Mouse (Mus musculus) G1E (cell line): ENCODE data around the gene Epor. TPM values are rescaled to one million over a fixed set of nuclear protein-coding genes. Genes with fewer than 3 reads are reported as not detected.

Experiments used
- ATAC-seq: 2 replicates; pipeline ENCODE4 v1.8.0; 2016; ENCODE audit warnings: mild to moderate bottlenecking; ENCODE audit not compliant: insufficient number of reproducible peaks, poor library complexity, low FRiP score, severe bottlenecking; ENCODE audit errors: extremely low read depth
- DNase-seq: peaks from one replicate; pipeline ENCODE4 v3.0.0; 2012; ENCODE audit warnings: low spot score
- H3K27me3 ChIP-seq: 2 replicates; pipeline ENCODE4 v1.6.1; 2012; ENCODE audit warnings: mild to moderate bottlenecking, low read length, inconsistent platforms; ENCODE audit not compliant: insufficient read depth
- H3K36me3 ChIP-seq: replicated peaks from 2 replicates; pipeline ENCODE3; 2012; ENCODE audit warnings: mild to moderate bottlenecking, inconsistent platforms
- H3K4me1 ChIP-seq: 2 replicates; pipeline ENCODE4 v1.6.1; 2012; ENCODE audit warnings: low read depth, low read length, inconsistent platforms, mixed read lengths; ENCODE audit not compliant: insufficient read depth
- H3K4me3 ChIP-seq: 2 replicates; pipeline ENCODE4 v1.5.1; 2012; ENCODE audit warnings: low read depth, mild to moderate bottlenecking, inconsistent platforms, low read length, moderate library complexity, mixed read lengths
- H3K9me3 ChIP-seq: replicated peaks from 2 replicates; pipeline ENCODE4 v1.6.1; 2012; ENCODE audit warnings: inconsistent platforms
- CTCF ChIP-seq: IDR thresholded peaks from 2 replicates; pipeline ENCODE4 v1.5.1; 2012; ENCODE audit warnings: low read depth, low read length, inconsistent platforms, mixed read lengths
- GATA1 ChIP-seq: IDR thresholded peaks from 2 replicates; pipeline ENCODE4 v1.6.1; 2012; ENCODE audit warnings: borderline replicate concordance, low read length, inconsistent platforms, mixed read lengths
- GATA2 ChIP-seq: IDR thresholded peaks from 2 replicates; pipeline ENCODE4 v1.6.1; 2012; ENCODE audit warnings: low read depth, low read length, inconsistent platforms, borderline replicate concordance
- POLR2AphosphoS5 ChIP-seq: IDR thresholded peaks from 2 replicates; pipeline ENCODE4 v1.6.1; 2012; ENCODE audit warnings: low read depth, low read length, inconsistent platforms; ENCODE audit not compliant: insufficient replicate concordance
- TAL1 ChIP-seq: conservative IDR thresholded peaks from 2 replicates; pipeline ENCODE4 v1.6.1; 2012; ENCODE audit warnings: low read depth, low read length, inconsistent platforms, mixed read lengths
- polyA plus RNA-seq: library from polyadenylated mRNA; stranded (reverse); fragments of >175 nt; gene quantifications from 2 replicates; pipeline ENCODE4 v1.2.3, GENCODE M21; 2012
- total RNA-seq, 2 experiments: library from RNA; stranded (forward) in 1 of 2; stranded (reverse) in 1 of 2; fragments of 200-1000 nt in 1 of 2; fragments of >200 nt in 1 of 2; fragmentation: Nextera tagmentation in 1 of 2; gene quantifications; 2 replicates each; pipeline ENCODE4 v1.2.3; 2014 to 2017

Epor gene
- total and polyA plus RNA-seq, 3 experiments: 14.4 to 135 (median 49.7) TPM

DNA sequence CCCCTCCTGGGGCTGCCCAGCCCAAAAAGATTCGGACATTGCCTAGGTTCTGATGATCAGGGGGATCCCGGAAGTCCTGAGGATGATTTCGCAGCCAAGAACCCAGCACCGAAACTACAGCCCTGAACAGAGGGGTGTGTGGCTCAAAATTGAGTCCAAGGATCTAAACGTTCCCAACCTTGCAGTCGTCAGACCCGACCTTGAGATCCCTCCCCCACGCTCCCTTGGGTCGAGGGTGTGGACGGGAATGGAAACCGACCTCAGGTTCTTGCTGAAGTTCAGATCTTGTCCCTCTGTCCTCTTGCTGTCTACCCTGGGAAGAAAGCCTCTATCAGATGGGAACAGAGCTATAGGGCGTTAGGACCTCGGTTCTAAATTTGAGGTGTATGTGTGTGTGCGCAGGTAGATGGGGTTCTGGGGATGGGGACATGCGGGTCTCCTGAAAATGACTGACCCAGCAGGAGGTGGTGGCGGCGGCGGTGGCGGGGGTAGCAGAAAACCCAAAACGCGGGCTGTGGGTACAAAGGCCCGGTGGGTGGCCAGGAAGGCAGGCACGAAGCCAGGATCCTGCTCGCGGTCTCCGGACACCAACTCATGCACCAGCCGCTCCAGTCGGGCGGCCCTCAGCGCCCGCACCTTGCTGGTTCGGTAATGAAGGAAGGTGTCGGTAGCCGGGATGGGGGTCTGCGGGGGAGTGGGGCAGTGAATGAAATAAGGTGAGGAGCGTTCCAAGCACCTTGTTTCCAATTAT is 24.5 kb upstream of the Epor start:
- no peak for DNase-seq
- no peak for ATAC-seq
- H3K9me3 ChIP-seq: no peaks in the 10 kb centered on the region
- no peaks in the 10 kb centered on the region for H3K36me3 ChIP-seq
- no peak for TF ChIP-seq GATA2
- TF ChIP-seq CTCF: no peak
- no peak for TF ChIP-seq POLR2AphosphoS5
- TF ChIP-seq TAL1: no peak
- no peak for TF ChIP-seq GATA1
- peaks cover 75% of the 10 kb centered on the region for H3K27me3 ChIP-seq
- H3K4me1 ChIP-seq: no peaks in the 10 kb centered on the region; the same call in 1 of the 2 replicates
- H3K4me3 ChIP-seq: no peak overlapping the region

- DNase-seq: no peak
- no peaks in the 10 kb centered on the region; the same call in 1 of the 2 replicates for H3K4me1 ChIP-seq
- ATAC-seq: no peak
- H3K9me3 ChIP-seq: no peaks in the 10 kb centered on the region
- H3K4me3 ChIP-seq: no peak overlapping the region
- TF ChIP-seq GATA1: no peak
- no peak for TF ChIP-seq GATA2
- no peak for TF ChIP-seq CTCF
- no peak for TF ChIP-seq TAL1
- H3K27me3 ChIP-seq: peaks cover 56% of the 10 kb centered on the region
- H3K36me3 ChIP-seq: no peaks in the 10 kb centered on the region
Observed at GRCm38 (mm10) chr9:21983911-21984310, 20.6 kb upstream of the Epor start.

DNA sequence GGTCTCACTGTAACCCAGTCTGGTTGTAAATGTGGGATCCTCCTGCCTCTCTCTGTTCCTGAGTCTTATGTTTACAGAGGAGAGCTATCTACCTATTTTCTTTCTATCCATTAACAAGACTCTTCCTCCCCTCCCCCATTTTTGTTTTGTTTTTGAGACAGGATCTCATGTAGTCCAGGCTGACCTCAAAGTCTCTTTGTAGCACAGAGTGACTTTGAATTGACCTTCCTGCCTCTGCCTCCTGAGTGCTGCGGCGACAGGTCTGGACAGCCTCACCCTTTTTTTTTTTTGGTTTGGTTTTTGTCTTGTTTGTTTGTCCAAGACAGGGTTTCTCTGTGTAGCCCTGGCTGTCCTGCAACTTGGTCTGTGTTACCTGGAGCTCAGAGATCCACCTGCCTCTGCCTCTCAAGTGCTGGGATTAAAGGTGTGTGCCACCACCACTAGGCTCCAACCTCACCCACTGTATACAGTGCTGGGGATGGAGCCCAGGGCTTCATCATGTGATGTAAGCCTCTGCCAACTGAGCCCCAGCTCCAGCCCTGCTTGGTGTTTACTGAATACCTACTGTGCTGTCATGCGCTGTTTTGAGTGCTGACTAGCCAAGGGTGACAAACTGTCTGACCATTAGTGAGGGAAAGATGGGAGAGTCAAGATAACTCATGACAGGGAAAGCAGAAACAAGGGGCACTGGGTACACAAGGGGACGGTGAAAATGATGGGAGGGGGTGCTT is 15.3 kb upstream of the Epor start:
- Histone ChIP-seq H3K9me3 (no peaks in the 10 kb centered on the region), H3K27me3 (peaks cover 29% of the 10 kb centered on the region), H3K36me3 (no peaks in the 10 kb centered on the region), H3K4me1 (no peaks in the 10 kb centered on the region; the same call in 1 of the 2 replicates), H3K4me3 (no peak overlapping the region)
- ATAC-seq (no peak), DNase-seq (no peak)
- TF ChIP-seq GATA1 (no peak), GATA2 (no peak), POLR2AphosphoS5 (no peak), CTCF (no peak), TAL1 (no peak)

- H3K27me3 ChIP-seq: peaks cover 26% of the 10 kb centered on the region
- H3K4me1 ChIP-seq: no peaks in the 10 kb centered on the region; the same call in 1 of the 2 replicates
Observed at GRCm38 (mm10) chr9:21977972-21978371, 14.7 kb upstream of the Epor start.

GRCm38 (mm10) chr9:21977331-21977730 is 14.0 kb upstream of the Epor start:
- Histone ChIP-seq H3K9me3 (no peaks in the 10 kb centered on the region), H3K36me3 (no peaks in the 10 kb centered on the region), H3K4me3 (no peak overlapping the region), H3K27me3 (peaks cover 23% of the 10 kb centered on the region; the same call in 1 of the 2 replicates), H3K4me1 (no peaks in the 10 kb centered on the region; the same call in 1 of the 2 replicates)
- ATAC-seq (no peak), DNase-seq (no peak)
- TF ChIP-seq CTCF: no peak
- TF ChIP-seq GATA2: no peak
- TF ChIP-seq POLR2AphosphoS5: no peak
- no peak for TF ChIP-seq TAL1
- no peak for TF ChIP-seq GATA1

More at GRCm38 (mm10) chr9:21977972-21978371, 14.7 kb upstream of the Epor start:
- no peak for ATAC-seq
- Histone ChIP-seq H3K4me3 (no peak overlapping the region), H3K9me3 (no peaks in the 10 kb centered on the region), H3K36me3 (no peaks in the 10 kb centered on the region)
- TF ChIP-seq CTCF: peak; percentile 79
- no peak for TF ChIP-seq TAL1
- peak; percentile 43 for DNase-seq

- H3K27me3 ChIP-seq: peaks cover 28% of the 10 kb centered on the region
- no peak overlapping the region for H3K4me3 ChIP-seq
- DNase-seq: no peak
- H3K4me1 ChIP-seq: no peaks in the 10 kb centered on the region; the same call in 1 of the 2 replicates
- TF ChIP-seq GATA1 (no peak), TAL1 (no peak), POLR2AphosphoS5 (no peak), GATA2 (no peak), CTCF (no peak)
- no peaks in the 10 kb centered on the region for H3K9me3 ChIP-seq
- no peaks in the 10 kb centered on the region for H3K36me3 ChIP-seq
- no peak for ATAC-seq
Observed at GRCm38 (mm10) chr9:21976626-21977175, 13.4 kb upstream of the Epor start.
